10 mouse cellular contexts compared by ENCODE assay signal in the genomic region with DNA sequence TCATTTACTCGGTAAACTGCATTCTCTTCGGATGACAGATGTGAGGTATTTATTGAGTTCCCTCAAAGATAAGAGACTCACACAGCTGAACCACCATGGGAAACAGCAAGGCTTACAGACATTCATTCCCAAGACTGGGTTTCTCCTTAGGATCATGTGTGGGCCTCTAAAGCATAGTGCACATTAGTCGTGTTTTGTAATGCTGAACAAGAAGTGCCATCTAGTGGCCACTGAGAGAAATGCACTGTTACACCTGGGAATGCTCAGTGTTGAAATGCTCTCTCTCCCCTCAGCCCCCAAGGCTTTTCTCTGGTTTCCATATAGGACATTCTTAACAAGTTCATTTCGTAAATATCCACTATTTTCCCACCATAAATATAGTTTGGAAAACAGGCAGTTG. TPM values are rescaled to one million over a fixed set of nuclear protein-coding genes. Genes with fewer than 3 reads are reported as not detected.
DNase-seq lines count a peak whose midpoint lies in the region; ATAC-seq and TF ChIP-seq lines count a peak whose summit lies in the region.
"Had no signal": no experiment of that assay in that cellular context is flagged by ENCODE, and none has a peak within 500 bp of the region (broad histone marks: within the 10 kb centered on the region; RNA-seq: fewer than 3 reads in every experiment).

No protein-coding gene starts in this region.

- H3K9me3 ChIP-seq in heart, embryonic 11.5 days (replicated peaks; ENCODE audit: control insufficient read depth, low read length), result no peaks in the 10 kb centered on the region
- no peaks in the 10 kb centered on the region for H3K9me3 ChIP-seq in kidney, postnatal 0 days (replicated peaks; ENCODE audit: low read length)
- H3K9me3 ChIP-seq in liver, embryonic 11.5 days (ENCODE audit: control insufficient read depth, low read length), result no peaks in the 10 kb centered on the region
- H3K9me3 ChIP-seq: embryonic facial prominence, embryonic 15.5 days had no signal

- peak; percentile 56 to 61 for DNase-seq in B cell, adult 2 months
- peak; percentile 87 for DNase-seq in R1 (ENCODE audit: low read depth, low spot score)
- DNase-seq in embryo, embryonic 10.5 days (ENCODE audit: low spot score), result peak; percentile 83
- DNase-seq in kidney, postnatal 0 days (ENCODE audit: low spot score), result peak; percentile 84
- no peak for DNase-seq in liver, embryonic 11.5 days (ENCODE audit: low spot score)
- DNase-seq in neural tube, embryonic 10.5 days (ENCODE audit: extremely low spot score, low spot score), result peak; percentile 53
- DNase-seq in thymus, postnatal 14 days, result peak; percentile 68

- ATAC-seq in heart, embryonic 11.5 days (replicated peaks; ENCODE audit: insufficient number of reproducible peaks, low FRiP score, low TSS enrichment), result peak; percentile 42; the same call in 1 of the 2 replicates
- ATAC-seq in kidney, postnatal 0 days (replicated peaks; ENCODE audit: low FRiP score, low read depth), result peak; percentile 66; the same call in 1 of the 2 replicates
- ATAC-seq in liver, embryonic 11.5 days (replicated peaks; ENCODE audit: low FRiP score), result peak; percentile 45

- no peak overlapping the region for H3K4me3 ChIP-seq in heart, embryonic 11.5 days (ENCODE audit: low read depth, low read length)
- no peak overlapping the region for H3K4me3 ChIP-seq in kidney, postnatal 0 days (replicated peaks; ENCODE audit: low read depth, low read length)
- H3K4me3 ChIP-seq in liver, embryonic 11.5 days (ENCODE audit: low read depth, low read length), result no peak overlapping the region
- H3K4me3 ChIP-seq: embryonic facial prominence, embryonic 15.5 days; myocyte had no signal

- peak; percentile 96 for TF ChIP-seq CTCF in kidney, postnatal 0 days (IDR thresholded peaks at IDR 0.05; ENCODE audit: low read depth)

- H3K27ac ChIP-seq in heart, embryonic 11.5 days (ENCODE audit: low read depth, low read length), result no peak overlapping the region
- H3K27ac ChIP-seq in kidney, postnatal 0 days, result no peak overlapping the region
- no peak overlapping the region for H3K27ac ChIP-seq in liver, embryonic 11.5 days (ENCODE audit: low read depth, low read length)
- H3K27ac ChIP-seq: embryonic facial prominence, embryonic 15.5 days had no signal

- no peaks in the 10 kb centered on the region for H3K27me3 ChIP-seq in heart, embryonic 11.5 days (ENCODE audit: control insufficient read depth, insufficient read depth, low read length)
- H3K27me3 ChIP-seq in kidney, postnatal 0 days (ENCODE audit: insufficient read depth, low read length), result no peaks in the 10 kb centered on the region
- H3K27me3 ChIP-seq in liver, embryonic 11.5 days (replicated peaks; ENCODE audit: control insufficient read depth, insufficient read depth, low read length), result no peaks in the 10 kb centered on the region
- H3K27me3 ChIP-seq: embryonic facial prominence, embryonic 15.5 days had no signal

- WGBS in heart, embryonic 11.5 days (ENCODE audit: insufficient replicate concordance), result 41% methylated on average over 4 of the region's 4 CpGs
- WGBS in kidney, postnatal 0 days, result 50% methylated on average over 4 of the region's 4 CpGs
- 47% methylated on average over 4 of the region's 4 CpGs for WGBS in liver, embryonic 11.5 days

- no peak overlapping the region for H3K9ac ChIP-seq in heart, embryonic 11.5 days (ENCODE audit: low read depth, low read length)
- no peak overlapping the region for H3K9ac ChIP-seq in kidney, postnatal 0 days (ENCODE audit: low read depth, low read length)
- H3K9ac ChIP-seq in liver, embryonic 11.5 days (ENCODE audit: low read depth, low read length), result no peak overlapping the region
- H3K9ac ChIP-seq: embryonic facial prominence, embryonic 15.5 days had no signal

- peaks cover 3% of the 10 kb centered on the region; the same call in 1 of the 2 replicates for H3K36me3 ChIP-seq in heart, embryonic 11.5 days (ENCODE audit: control insufficient read depth, insufficient read depth, low read length)
- H3K36me3 ChIP-seq in kidney, postnatal 0 days (ENCODE audit: insufficient read depth, low read length), result no peaks in the 10 kb centered on the region
- H3K36me3 ChIP-seq in liver, embryonic 11.5 days (ENCODE audit: control insufficient read depth, insufficient read depth, low read length), result no peaks in the 10 kb centered on the region
- H3K36me3 ChIP-seq: embryonic facial prominence, embryonic 15.5 days had no signal

- no peaks in the 10 kb centered on the region for H3K4me1 ChIP-seq in heart, embryonic 11.5 days (ENCODE audit: control insufficient read depth, insufficient read depth, low read length)
- no peaks in the 10 kb centered on the region for H3K4me1 ChIP-seq in kidney, postnatal 0 days (replicated peaks; ENCODE audit: insufficient read depth, low read length)
- H3K4me1 ChIP-seq in liver, embryonic 11.5 days (replicated peaks; ENCODE audit: control insufficient read depth, insufficient read depth, low read length), result no peaks in the 10 kb centered on the region
- H3K4me1 ChIP-seq: embryonic facial prominence, embryonic 15.5 days had no signal

- H3K4me2 ChIP-seq in heart, embryonic 11.5 days, result no peak overlapping the region
- H3K4me2 ChIP-seq in kidney, postnatal 0 days (ENCODE audit: low read length), result no peak overlapping the region
- no peak overlapping the region for H3K4me2 ChIP-seq in liver, embryonic 11.5 days
- H3K4me2 ChIP-seq: embryonic facial prominence, embryonic 15.5 days had no signal

RNA-seq across cellular contexts. Expression of gene Map7, which starts 23.0 kb away (rescaled TPM):
- polyA plus RNA-seq in heart, embryonic 11.5 days (2014; fragmentation: Nextera tagmentation; extraction: Ambion mirVana), result 2.8 and 3.9 TPM in 2 replicates
- 31.2 and 35.4 TPM in 2 replicates for polyA plus RNA-seq in kidney, postnatal 0 days (2015; fragmentation: Nextera tagmentation; extraction: Ambion mirVana)
- polyA plus RNA-seq in liver, embryonic 11.5 days (2014; fragmentation: Nextera tagmentation; extraction: Ambion mirVana), result 6.4 and 7.2 TPM in 2 replicates
